Mouse (Mus musculus): ENCODE measurements at regions not wholly inside any gene's neighbourhood (a gene's known extent, or its start where the extent isn't known, plus 50 kb on each side); places are given as distances from the start of the nearest gene placed in this dataset.

DNA sequence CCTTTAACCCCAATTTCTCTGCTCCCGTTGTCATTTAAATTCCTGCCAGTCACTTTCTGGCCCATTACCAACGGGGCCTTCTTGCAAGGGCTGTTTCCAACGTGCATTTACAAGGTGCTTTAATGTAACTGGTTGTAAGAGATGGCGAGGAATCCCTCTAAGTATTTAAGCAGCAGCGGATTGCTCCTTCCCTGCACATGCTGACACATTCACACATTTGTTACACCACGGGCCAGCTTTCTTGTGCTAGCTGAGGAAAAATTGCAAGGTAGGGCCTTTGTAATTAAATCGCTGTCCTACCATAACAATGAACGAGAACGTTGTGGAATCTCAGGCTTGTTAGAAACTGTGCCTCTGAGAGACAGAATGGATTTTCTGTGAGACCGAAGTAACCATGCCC, 2252.8 kb upstream of the Gm7489 start:
- TF ChIP-seq CHD2 (IDR thresholded peaks at IDR 0.05; ENCODE audit: low read length) (no peak), ZNF384 (IDR thresholded peaks at IDR 0.05; ENCODE audit: low read depth, low read length) (no peak), GABPA (IDR thresholded peaks at IDR 0.05; ENCODE audit: low read depth, low read length) (no peak), USF2 (IDR thresholded peaks at IDR 0.05; ENCODE audit: borderline replicate concordance in 1 of 2, insufficient read depth in 1 of 2, low read depth in 1 of 2, low read length in 2 of 2) (no peak), CTCF (IDR thresholded peaks at IDR 0.05 in 2 of 3, conservative IDR thresholded peaks at IDR 0.05 in 1 of 3; ENCODE audit: control insufficient read depth in 1 of 3, insufficient read depth in 1 of 3, low read depth in 2 of 3, low read length in 3 of 3, poor library complexity in 1 of 3, severe bottlenecking in 1 of 3) (no peak), POLR2A (IDR thresholded peaks at IDR 0.05; ENCODE audit: control insufficient read depth in 1 of 2, insufficient read depth in 1 of 2, low read depth in 1 of 2, low read length in 2 of 2, poor library complexity in 1 of 2) (no peak)
